Mouse (Mus musculus): ENCODE results near the gene Ttc39b. TPM values are rescaled to one million over a fixed set of nuclear protein-coding genes. Genes with fewer than 3 reads are reported as not detected.

Ttc39b gene
- polyA plus RNA-seq, 1 experiment, result 2.5 TPM

GRCm38 (mm10) chr4:83259690-83260089 lies 64.4 kb downstream of the Ttc39b start:
- Histone ChIP-seq H3K4me1 (ENCODE audit: control insufficient read depth, insufficient read depth, low read length) (peaks cover 3% of the 10 kb centered on the region; the same call in 1 of the 2 replicates), H3K4me3 (ENCODE audit: insufficient read depth, low read depth, low read length) (no peak overlapping the region), H3K27me3 (replicated peaks; ENCODE audit: control insufficient read depth, insufficient read depth, low read length) (no peaks in the 10 kb centered on the region), H3K27ac (ENCODE audit: insufficient read depth, low read depth, low read length) (no peak overlapping the region), H3K36me3 (ENCODE audit: control insufficient read depth, insufficient read depth, low read length) (no peaks in the 10 kb centered on the region)
- TF ChIP-seq POLR2A (IDR thresholded peaks at IDR 0.05; ENCODE audit: low read depth, low read length), result no peak
- no peak for TF ChIP-seq CTCF (conservative IDR thresholded peaks at IDR 0.05; ENCODE audit: insufficient read depth, insufficient read length, low read depth, low read length)
- 88% methylated on average over 4 of the region's 4 CpGs for WGBS
- DNase-seq, result no peak

GRCm38 (mm10) chr4:83258273-83258672 lies 65.8 kb downstream of the Ttc39b start:
- Histone ChIP-seq H3K27me3 (replicated peaks; ENCODE audit: control insufficient read depth, insufficient read depth, low read length) (no peaks in the 10 kb centered on the region), H3K27ac (ENCODE audit: insufficient read depth, low read depth, low read length) (no peak overlapping the region), H3K4me3 (ENCODE audit: insufficient read depth, low read depth, low read length) (no peak overlapping the region), H3K36me3 (ENCODE audit: control insufficient read depth, insufficient read depth, low read length) (no peaks in the 10 kb centered on the region), H3K4me1 (ENCODE audit: control insufficient read depth, insufficient read depth, low read length) (peaks cover 3% of the 10 kb centered on the region; the same call in 1 of the 2 replicates)
- TF ChIP-seq CTCF (conservative IDR thresholded peaks at IDR 0.05; ENCODE audit: insufficient read depth, insufficient read length, low read depth, low read length) (no peak), POLR2A (IDR thresholded peaks at IDR 0.05; ENCODE audit: low read depth, low read length) (no peak)
- DNase-seq, result no peak
- WGBS, result 94% methylated on average over 3 of the region's 3 CpGs

GRCm38 (mm10) chr4:83257279-83258260 lies 66.5 kb downstream of the Ttc39b start:
- TF ChIP-seq POLR2A (IDR thresholded peaks at IDR 0.05; ENCODE audit: low read depth, low read length) (no peak), CTCF (conservative IDR thresholded peaks at IDR 0.05; ENCODE audit: insufficient read depth, insufficient read length, low read depth, low read length) (no peak)
- no peak overlapping the region for H3K4me3 ChIP-seq (ENCODE audit: insufficient read depth, low read depth, low read length)
- no peak for DNase-seq
- H3K36me3 ChIP-seq (ENCODE audit: control insufficient read depth, insufficient read depth, low read length), result no peaks in the 10 kb centered on the region
- H3K4me1 ChIP-seq (ENCODE audit: control insufficient read depth, insufficient read depth, low read length), result peaks cover 3% of the 10 kb centered on the region; the same call in 1 of the 2 replicates
- no peak overlapping the region for H3K27ac ChIP-seq (ENCODE audit: insufficient read depth, low read depth, low read length)
- H3K27me3 ChIP-seq (replicated peaks; ENCODE audit: control insufficient read depth, insufficient read depth, low read length), result no peaks in the 10 kb centered on the region
- 79% methylated on average over 17 of the region's 17 CpGs for WGBS

GRCm38 (mm10) chr4:83256779-83257178 lies 67.3 kb downstream of the Ttc39b start:
- H3K27me3 ChIP-seq (replicated peaks; ENCODE audit: control insufficient read depth, insufficient read depth, low read length), result no peaks in the 10 kb centered on the region
- DNase-seq, result peak; percentile 53
- H3K4me3 ChIP-seq (ENCODE audit: insufficient read depth, low read depth, low read length), result no peak overlapping the region
- peaks cover 3% of the 10 kb centered on the region; the same call in 1 of the 2 replicates for H3K4me1 ChIP-seq (ENCODE audit: control insufficient read depth, insufficient read depth, low read length)
- no peak overlapping the region for H3K27ac ChIP-seq (ENCODE audit: insufficient read depth, low read depth, low read length)
- TF ChIP-seq CTCF (conservative IDR thresholded peaks at IDR 0.05; ENCODE audit: insufficient read depth, insufficient read length, low read depth, low read length) (no peak), POLR2A (IDR thresholded peaks at IDR 0.05; ENCODE audit: low read depth, low read length) (no peak)
- no peaks in the 10 kb centered on the region for H3K36me3 ChIP-seq (ENCODE audit: control insufficient read depth, insufficient read depth, low read length)
- WGBS, result 60% methylated on average over 11 of the region's 11 CpGs

- Histone ChIP-seq H3K4me1 (ENCODE audit: control insufficient read depth, insufficient read depth, low read length) (peaks cover 3% of the 10 kb centered on the region; the same call in 1 of the 2 replicates), H3K36me3 (ENCODE audit: control insufficient read depth, insufficient read depth, low read length) (no peaks in the 10 kb centered on the region), H3K27ac (ENCODE audit: insufficient read depth, low read depth, low read length) (no peak overlapping the region), H3K4me3 (ENCODE audit: insufficient read depth, low read depth, low read length) (no peak overlapping the region), H3K27me3 (replicated peaks; ENCODE audit: control insufficient read depth, insufficient read depth, low read length) (no peaks in the 10 kb centered on the region)
- DNase-seq, result no peak
- no peak for TF ChIP-seq POLR2A (IDR thresholded peaks at IDR 0.05; ENCODE audit: low read depth, low read length)
- no peak for TF ChIP-seq CTCF (conservative IDR thresholded peaks at IDR 0.05; ENCODE audit: insufficient read depth, insufficient read length, low read depth, low read length)
- 87% methylated on average over 10 of the region's 10 CpGs for WGBS
Observed at GRCm38 (mm10) chr4:83254941-83255340, 69.1 kb downstream of the Ttc39b start.

- no peak for DNase-seq
- Histone ChIP-seq H3K27ac (ENCODE audit: insufficient read depth, low read depth, low read length) (no peak overlapping the region), H3K27me3 (replicated peaks; ENCODE audit: control insufficient read depth, insufficient read depth, low read length) (no peaks in the 10 kb centered on the region), H3K4me1 (ENCODE audit: control insufficient read depth, insufficient read depth, low read length) (peaks cover 3% of the 10 kb centered on the region; the same call in 1 of the 2 replicates), H3K36me3 (ENCODE audit: control insufficient read depth, insufficient read depth, low read length) (no peaks in the 10 kb centered on the region), H3K4me3 (ENCODE audit: insufficient read depth, low read depth, low read length) (no peak overlapping the region)
- 87% methylated on average over 6 of the region's 6 CpGs for whole genome bisulfite sequencing
- TF ChIP-seq POLR2A (IDR thresholded peaks at IDR 0.05; ENCODE audit: low read depth, low read length) (no peak), CTCF (conservative IDR thresholded peaks at IDR 0.05; ENCODE audit: insufficient read depth, insufficient read length, low read depth, low read length) (no peak)
Observed at GRCm38 (mm10) chr4:83253679-83254078, 70.4 kb downstream of the Ttc39b start.

GRCm38 (mm10) chr4:83243706-83244105 lies 80.3 kb downstream of the Ttc39b start:
- H3K36me3 ChIP-seq (ENCODE audit: control insufficient read depth, insufficient read depth, low read length), result peaks cover 5% of the 10 kb centered on the region
- 93% methylated on average over 10 of the region's 10 CpGs for WGBS
- DNase-seq, result no peak
- no peak for TF ChIP-seq CTCF (conservative IDR thresholded peaks at IDR 0.05; ENCODE audit: insufficient read depth, insufficient read length, low read depth, low read length)
- TF ChIP-seq POLR2A (IDR thresholded peaks at IDR 0.05; ENCODE audit: low read depth, low read length), result no peak
- no peaks in the 10 kb centered on the region for H3K27me3 ChIP-seq (replicated peaks; ENCODE audit: control insufficient read depth, insufficient read depth, low read length)
- no peak overlapping the region for H3K4me3 ChIP-seq (ENCODE audit: insufficient read depth, low read depth, low read length)
- H3K27ac ChIP-seq (ENCODE audit: insufficient read depth, low read depth, low read length), result no peak overlapping the region
- no peaks in the 10 kb centered on the region for H3K4me1 ChIP-seq (ENCODE audit: control insufficient read depth, insufficient read depth, low read length)
